Mouse (Mus musculus): ENCODE results near the gene Cdyl2. TPM values are rescaled to one million over a fixed set of nuclear protein-coding genes. Genes with fewer than 3 reads are reported as not detected.

Gene Cdyl2
- polyA plus RNA-seq, 1 experiment from 2014 or later = 3.2 TPM

- DNase-seq (ENCODE audit: low spot score) (no peak), ATAC-seq (ENCODE audit: low FRiP score, low TSS enrichment) (no peak)
- WGBS = 93% methylated on average over 7 of the region's 7 CpGs
- no peak for TF ChIP-seq EP300 (optimal IDR thresholded peaks at IDR 0.05)
- TF ChIP-seq CTCF (IDR thresholded peaks at IDR 0.05; ENCODE audit: low read depth) = no peak
- Histone ChIP-seq H3K4me2 (replicated peaks; ENCODE audit: low read depth) (no peak overlapping the region), H3K27me3 (ENCODE audit: control insufficient read depth, insufficient read depth, low read length) (no peaks in the 10 kb centered on the region), H3K36me3 (ENCODE audit: control insufficient read depth, insufficient read depth, low read length) (no peaks in the 10 kb centered on the region), H3K9ac (ENCODE audit: low read length) (no peak overlapping the region), H3K9me3 (ENCODE audit: control insufficient read depth, low read length) (no peaks in the 10 kb centered on the region), H3K27ac (replicated peaks) (no peak overlapping the region), H3K4me1 (replicated peaks; ENCODE audit: control insufficient read depth, insufficient read depth) (no peaks in the 10 kb centered on the region), H3K4me3 (ENCODE audit: low read depth, low read length) (no peak overlapping the region)
Measured at GRCm38 (mm10) chr8:116668977-116669376, 63.8 kb downstream of the Cdyl2 start.

- Histone ChIP-seq H3K4me3 (ENCODE audit: low read depth, low read length) (no peak overlapping the region), H3K4me2 (replicated peaks; ENCODE audit: low read depth) (no peak overlapping the region), H3K36me3 (ENCODE audit: control insufficient read depth, insufficient read depth, low read length) (no peaks in the 10 kb centered on the region), H3K9me3 (ENCODE audit: control insufficient read depth, low read length) (no peaks in the 10 kb centered on the region), H3K27me3 (ENCODE audit: control insufficient read depth, insufficient read depth, low read length) (no peaks in the 10 kb centered on the region), H3K27ac (replicated peaks) (no peak overlapping the region), H3K9ac (ENCODE audit: low read length) (no peak overlapping the region), H3K4me1 (replicated peaks; ENCODE audit: control insufficient read depth, insufficient read depth) (no peaks in the 10 kb centered on the region)
- WGBS = 67% methylated on average over 11 of the region's 11 CpGs
- TF ChIP-seq EP300 (optimal IDR thresholded peaks at IDR 0.05) (no peak), CTCF (IDR thresholded peaks at IDR 0.05; ENCODE audit: low read depth) (no peak)
- ATAC-seq (ENCODE audit: low FRiP score, low TSS enrichment) = no peak
- no peak for DNase-seq (ENCODE audit: low spot score)
Measured at GRCm38 (mm10) chr8:116666781-116667325, 65.9 kb downstream of the Cdyl2 start.

DNA sequence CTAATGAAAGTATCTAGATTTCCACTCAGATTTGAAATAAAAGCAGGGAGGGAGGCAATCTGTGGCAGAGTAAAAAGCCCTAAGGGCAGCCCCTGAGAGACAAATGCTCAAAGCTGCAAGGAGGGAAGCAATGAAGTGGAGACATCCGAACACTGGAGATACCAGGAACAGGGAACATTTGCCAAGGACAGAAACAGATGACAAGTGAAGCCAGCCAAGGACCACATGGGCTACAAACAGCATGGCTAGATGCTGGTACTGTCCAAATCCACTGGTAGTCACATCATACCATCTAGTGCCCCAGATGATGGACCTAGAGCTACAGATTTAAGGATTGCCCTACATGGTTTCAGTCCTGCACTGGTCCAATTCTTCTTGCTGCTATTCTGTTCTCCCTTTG lies 71.3 kb downstream of the Cdyl2 start:
- ATAC-seq (ENCODE audit: low FRiP score, low TSS enrichment) = no peak
- no peak for TF ChIP-seq CTCF (IDR thresholded peaks at IDR 0.05; ENCODE audit: low read depth)
- no peak for TF ChIP-seq EP300 (optimal IDR thresholded peaks at IDR 0.05)

DNA sequence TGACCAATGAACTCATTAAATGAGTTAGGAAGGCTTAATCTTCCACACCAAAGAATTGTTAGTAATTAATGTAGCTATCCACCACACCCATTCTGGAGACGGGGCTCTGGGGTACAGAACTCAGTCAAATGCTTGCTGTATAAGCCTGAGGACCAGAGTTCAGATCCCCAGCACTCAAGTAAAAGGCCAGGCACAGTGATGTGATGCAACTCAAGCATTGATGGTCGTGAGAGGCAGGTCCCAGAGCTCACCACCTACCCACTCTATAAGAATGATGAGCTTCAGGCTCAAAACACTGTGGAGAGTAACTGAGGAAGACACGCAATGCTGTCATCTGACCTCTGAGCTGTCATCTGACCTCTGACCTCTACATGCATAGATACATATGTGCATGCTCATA lies 76.0 kb downstream of the Cdyl2 start:
- Histone ChIP-seq H3K27ac (replicated peaks) (no peak overlapping the region), H3K9me3 (ENCODE audit: control insufficient read depth, low read length) (no peaks in the 10 kb centered on the region), H3K27me3 (ENCODE audit: control insufficient read depth, insufficient read depth, low read length) (no peaks in the 10 kb centered on the region), H3K4me1 (replicated peaks; ENCODE audit: control insufficient read depth, insufficient read depth) (no peaks in the 10 kb centered on the region), H3K9ac (ENCODE audit: low read length) (no peak overlapping the region), H3K4me3 (ENCODE audit: low read depth, low read length) (no peak overlapping the region), H3K36me3 (ENCODE audit: control insufficient read depth, insufficient read depth, low read length) (no peaks in the 10 kb centered on the region), H3K4me2 (replicated peaks; ENCODE audit: low read depth) (no peak overlapping the region)
- DNase-seq (ENCODE audit: low spot score) (no peak), ATAC-seq (ENCODE audit: low FRiP score, low TSS enrichment) (no peak)
- TF ChIP-seq EP300 (optimal IDR thresholded peaks at IDR 0.05) (no peak), CTCF (IDR thresholded peaks at IDR 0.05; ENCODE audit: low read depth) (no peak)
- 79% methylated on average over 3 of the region's 3 CpGs for WGBS

More for the DNA sequence above, 71.3 kb downstream of the Cdyl2 start:
- no peak overlapping the region for H3K9ac ChIP-seq (ENCODE audit: low read length)
- H3K4me3 ChIP-seq (ENCODE audit: low read depth, low read length) = no peak overlapping the region
- no peak overlapping the region for H3K4me2 ChIP-seq (replicated peaks; ENCODE audit: low read depth)
- no peak for DNase-seq (ENCODE audit: low spot score)
- WGBS = 73% methylated on average over 1 of the region's 1 CpGs
- H3K4me1 ChIP-seq (replicated peaks; ENCODE audit: control insufficient read depth, insufficient read depth) = no peaks in the 10 kb centered on the region
- no peaks in the 10 kb centered on the region for H3K27me3 ChIP-seq (ENCODE audit: control insufficient read depth, insufficient read depth, low read length)
- no peaks in the 10 kb centered on the region for H3K9me3 ChIP-seq (ENCODE audit: control insufficient read depth, low read length)
- H3K36me3 ChIP-seq (ENCODE audit: control insufficient read depth, insufficient read depth, low read length) = no peaks in the 10 kb centered on the region
- no peak overlapping the region for H3K27ac ChIP-seq (replicated peaks)

GRCm38 (mm10) chr8:116654881-116655280 lies 77.9 kb downstream of the Cdyl2 start:
- DNase-seq (ENCODE audit: low spot score) (no peak), ATAC-seq (ENCODE audit: low FRiP score, low TSS enrichment) (no peak)
- H3K4me2 ChIP-seq (replicated peaks; ENCODE audit: low read depth) = no peak overlapping the region
- no peak overlapping the region for H3K27ac ChIP-seq (replicated peaks)
- no peaks in the 10 kb centered on the region for H3K36me3 ChIP-seq (ENCODE audit: control insufficient read depth, insufficient read depth, low read length)
- TF ChIP-seq EP300 (optimal IDR thresholded peaks at IDR 0.05) = no peak
- TF ChIP-seq CTCF (IDR thresholded peaks at IDR 0.05; ENCODE audit: low read depth) = no peak
- 62% methylated on average over 3 of the region's 3 CpGs for WGBS
- H3K27me3 ChIP-seq (ENCODE audit: control insufficient read depth, insufficient read depth, low read length) = no peaks in the 10 kb centered on the region
- no peak overlapping the region for H3K9ac ChIP-seq (ENCODE audit: low read length)
- no peaks in the 10 kb centered on the region for H3K9me3 ChIP-seq (ENCODE audit: control insufficient read depth, low read length)
- no peak overlapping the region for H3K4me3 ChIP-seq (ENCODE audit: low read depth, low read length)
- no peaks in the 10 kb centered on the region for H3K4me1 ChIP-seq (replicated peaks; ENCODE audit: control insufficient read depth, insufficient read depth)

- H3K9ac ChIP-seq (ENCODE audit: low read length) = no peak overlapping the region
- H3K4me1 ChIP-seq (replicated peaks; ENCODE audit: control insufficient read depth, insufficient read depth) = no peaks in the 10 kb centered on the region
- no peak overlapping the region for H3K27ac ChIP-seq (replicated peaks)
- no peaks in the 10 kb centered on the region for H3K9me3 ChIP-seq (ENCODE audit: control insufficient read depth, low read length)
- H3K4me3 ChIP-seq (ENCODE audit: low read depth, low read length) = no peak overlapping the region
- TF ChIP-seq CTCF (IDR thresholded peaks at IDR 0.05; ENCODE audit: low read depth) = no peak
- no peak for TF ChIP-seq EP300 (optimal IDR thresholded peaks at IDR 0.05)
- no peak overlapping the region for H3K4me2 ChIP-seq (replicated peaks; ENCODE audit: low read depth)
- no peaks in the 10 kb centered on the region for H3K36me3 ChIP-seq (ENCODE audit: control insufficient read depth, insufficient read depth, low read length)
- no peak for DNase-seq (ENCODE audit: low spot score)
- no peaks in the 10 kb centered on the region for H3K27me3 ChIP-seq (ENCODE audit: control insufficient read depth, insufficient read depth, low read length)
- 73% methylated on average over 4 of the region's 4 CpGs for WGBS
- ATAC-seq (ENCODE audit: low FRiP score, low TSS enrichment) = no peak
Measured at GRCm38 (mm10) chr8:116652949-116653348, 79.8 kb downstream of the Cdyl2 start.

Measured in stomach, postnatal 0 days (tissue).